Mouse (Mus musculus) C2C12 (cell line): ENCODE data around the gene Dennd5b.

Source experiments
- CEBPB ChIP-seq: IDR thresholded peaks from one replicate; pipeline ENCODE4 v1.6.1; 2011; ENCODE audit warnings: low read depth, mild to moderate bottlenecking, control low read depth, moderate library complexity
- CTCF ChIP-seq: IDR thresholded peaks from one replicate; pipeline ENCODE4 v1.5.1; 2011; ENCODE audit not compliant: control insufficient read depth, insufficient read depth, insufficient read length
- FOSL1 ChIP-seq: IDR thresholded peaks from one replicate; pipeline ENCODE4 v1.8.0; 2011; ENCODE audit warnings: mild to moderate bottlenecking, low read length; ENCODE audit not compliant: poor library complexity, insufficient read depth, severe bottlenecking
- MAX ChIP-seq: IDR thresholded peaks from one replicate; pipeline ENCODE4 v1.6.1; 2011; ENCODE audit warnings: mild to moderate bottlenecking, control low read depth
- MYOD1 ChIP-seq: IDR thresholded peaks from one replicate; pipeline ENCODE4 v1.6.1; 2011; ENCODE audit warnings: low read depth; ENCODE audit not compliant: control insufficient read depth, insufficient read length
- MYOG ChIP-seq: IDR thresholded peaks from one replicate; pipeline ENCODE4 v1.6.1; 2011; ENCODE audit not compliant: control insufficient read depth, insufficient read length; ENCODE audit errors: extremely low read depth
- USF1 ChIP-seq: IDR thresholded peaks from one replicate; pipeline ENCODE4 v1.6.1; 2011; ENCODE audit warnings: low read depth, mild to moderate bottlenecking, control low read depth, moderate library complexity

- TF ChIP-seq CTCF: no peak
- TF ChIP-seq USF1: no peak
- TF ChIP-seq MYOG: no peak
- TF ChIP-seq MYOD1: no peak
- TF ChIP-seq FOSL1: no peak
- peak; percentile 73 for TF ChIP-seq MAX
- TF ChIP-seq CEBPB: no peak
These were observed 156.5 kb downstream of the Dennd5b start for GRCm38 (mm10) chr6:148944767-148945508.
